Mouse (Mus musculus) heart, embryonic 15.5 days (tissue): ENCODE measurements around the gene Dus4l. TPM values are rescaled to one million over a fixed set of nuclear protein-coding genes. Genes with fewer than 3 reads are reported as not detected.

Experiments used
- ATAC-seq: fragments of 200-750 bp; cut with Nextera tagmentation; replicated peaks from 2 replicates; pipeline ENCODE4 v1.8.0; 2017; ENCODE audit warnings: low read depth, moderate TSS enrichment; ENCODE audit not compliant: insufficient number of reproducible peaks, insufficient read depth, low FRiP score
- H3K27ac ChIP-seq: fragments of 300-500 bp; sonication (generic); 2 replicates; pipeline ENCODE4 v1.5.1; 2015; ENCODE audit warnings: mild to moderate bottlenecking, inconsistent platforms
- H3K27me3 ChIP-seq: fragments of 300-500 bp; sonication (generic); 2 replicates; pipeline ENCODE4 v1.6.1; 2015; ENCODE audit warnings: inconsistent platforms
- H3K36me3 ChIP-seq: fragments of 300-500 bp; sonication (generic); 2 replicates; pipeline ENCODE4 v1.6.1; 2015; ENCODE audit warnings: mild to moderate bottlenecking, inconsistent platforms
- H3K4me1 ChIP-seq: fragments of 300-500 bp; sonication (generic); replicated peaks from 2 replicates; pipeline ENCODE4 v1.6.1; 2015; ENCODE audit warnings: inconsistent platforms
- H3K4me2 ChIP-seq: fragments of 300-500 bp; sonication (generic); 2 replicates; pipeline ENCODE4 v1.6.1; 2015; ENCODE audit warnings: inconsistent platforms, mild to moderate bottlenecking, moderate library complexity
- H3K4me3 ChIP-seq: fragments of 300-500 bp; sonication (generic); 2 replicates; pipeline ENCODE4 v1.5.1; 2015; ENCODE audit warnings: mild to moderate bottlenecking, inconsistent platforms
- H3K9ac ChIP-seq: fragments of 300-500 bp; sonication (generic); 2 replicates; pipeline ENCODE4 v1.6.1; 2015; ENCODE audit warnings: mild to moderate bottlenecking, inconsistent platforms
- H3K9me3 ChIP-seq: fragments of 300-500 bp; sonication (generic); replicated peaks from 2 replicates; pipeline ENCODE4 v1.6.1; 2016; ENCODE audit warnings: inconsistent platforms
- WGBS: fragments of 180-500 bp; shearing (Covaris S2); methylation state at CpG from one replicate; pipeline ENCODE4 v1.1.7; 2015; ENCODE audit warnings: mixed read lengths; 5-methylcytosine and 5-hydroxymethylcytosine counted together
- polyA plus RNA-seq: library from polyadenylated mRNA; unstranded; fragments of >200 nt; fragmentation: Nextera tagmentation; extraction: Ambion mirVana; gene quantifications from 2 replicates; pipeline ENCODE4 v1.2.1, GENCODE M21; 2015

The Dus4l gene
- 5.2 and 7.0 TPM in 2 replicates for polyA plus RNA-seq

DNA sequence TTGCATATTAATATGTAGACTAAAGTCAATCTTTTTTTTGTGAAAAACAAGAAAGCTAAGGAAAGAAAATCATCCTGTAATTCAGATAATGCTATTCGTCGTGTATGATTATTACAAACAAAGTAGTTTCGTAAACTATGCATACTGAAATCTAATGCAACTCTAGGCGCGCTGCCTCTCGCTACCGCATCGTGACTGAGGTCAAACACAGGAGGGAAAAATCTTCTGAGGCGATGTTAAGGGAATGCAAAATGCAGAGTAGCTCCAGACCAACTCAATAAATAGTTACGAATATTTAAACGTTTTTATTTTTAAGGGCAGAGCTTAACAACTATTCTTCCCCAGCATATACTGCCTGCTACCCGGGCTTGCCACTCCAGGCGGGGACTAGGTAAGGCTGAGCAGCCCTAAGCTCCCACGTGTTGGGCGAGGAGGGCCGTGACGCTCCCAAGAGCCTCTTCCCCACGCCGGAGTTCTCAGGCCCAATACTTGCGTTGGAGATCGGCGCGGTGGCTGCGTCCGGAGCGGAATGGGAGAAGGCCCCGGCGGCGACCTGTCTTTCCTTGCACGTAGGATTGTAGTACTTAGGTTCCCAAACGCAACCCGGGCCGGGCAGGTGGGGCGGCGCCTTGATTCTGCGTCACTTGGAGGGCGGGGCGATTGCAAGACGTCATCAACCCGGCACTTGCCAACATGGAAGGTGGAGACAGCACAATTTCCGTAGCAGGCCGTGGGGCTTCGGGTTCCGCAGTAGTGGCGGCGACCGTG, at the start of gene Dus4l, which contains the start of gene Cog5:
TSS of gene Dus4l (minus strand) at position 630 of the 768 bp plus-strand sequence.
TSS of gene Cog5 (plus strand) at position 673 of the 768 bp plus-strand sequence.
- Histone ChIP-seq H3K4me1 (peaks cover 11% of the 10 kb centered on the region), H3K36me3 (peaks cover 4% of the 10 kb centered on the region; the same call in 1 of the 2 replicates), H3K27ac (peak within 1 kb of the TSS; percentile 86), H3K9ac (peak within 1 kb of the TSS; percentile 69), H3K4me3 (peak within 1 kb of the TSS; percentile 78), H3K27me3 (no peaks in the 10 kb centered on the region), H3K4me2 (peak within 1 kb of the TSS; percentile 64), H3K9me3 (no peaks in the 10 kb centered on the region)
- WGBS = under 1% methylated on average over 47 of the region's 47 CpGs
- peak; percentile 93 for ATAC-seq

DNA sequence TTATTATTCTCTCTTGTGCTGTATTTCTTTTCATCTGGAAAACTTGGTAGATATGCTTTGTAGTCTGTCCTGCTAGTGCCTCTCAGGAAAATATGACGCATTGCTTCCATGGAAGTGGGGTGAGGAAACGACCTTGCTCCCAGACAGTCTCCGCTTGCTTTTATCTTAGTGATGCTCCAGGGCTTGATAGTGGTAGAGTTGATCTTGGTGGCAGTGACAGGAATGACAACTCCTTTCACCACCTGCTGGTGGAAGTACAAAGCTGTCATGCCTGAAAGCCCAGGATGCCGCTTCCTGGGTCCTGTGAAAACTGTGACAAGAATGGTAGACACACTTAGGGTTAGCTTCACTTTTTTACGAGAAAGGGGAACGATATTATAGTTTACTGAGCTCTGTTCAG, 49.3 kb upstream of the Dus4l start:
- ATAC-seq = peak; percentile 86
- Histone ChIP-seq H3K9me3 (no peaks in the 10 kb centered on the region), H3K4me3 (no peak overlapping the region), H3K4me1 (peaks cover 4% of the 10 kb centered on the region), H3K4me2 (peak overlapping the region; percentile 32), H3K9ac (no peak overlapping the region), H3K36me3 (no peaks in the 10 kb centered on the region), H3K27me3 (no peaks in the 10 kb centered on the region), H3K27ac (peak overlapping the region; percentile 74)
- WGBS = 37% methylated on average over 6 of the region's 6 CpGs

DNA sequence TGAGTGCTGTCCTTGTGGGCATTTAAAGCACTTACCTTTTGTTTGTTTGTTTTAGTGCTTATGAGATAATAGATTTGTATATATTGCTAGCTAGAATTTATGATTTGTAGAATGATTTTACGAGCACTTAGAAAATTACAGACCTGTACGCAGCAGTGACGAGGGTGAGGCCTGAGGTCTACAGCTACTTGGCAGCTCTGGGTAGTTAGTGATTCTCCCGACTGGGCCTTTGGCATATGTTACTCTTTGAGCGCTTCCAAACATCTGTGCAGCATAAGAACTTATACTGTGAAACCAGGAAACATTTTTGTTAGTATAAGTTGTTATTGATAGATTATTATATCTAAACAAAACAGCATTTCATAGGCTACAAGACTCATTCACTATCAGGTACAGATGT, 46.8 kb upstream of the Dus4l start:
- no peak overlapping the region for H3K4me2 ChIP-seq
- H3K36me3 ChIP-seq = peaks cover 9% of the 10 kb centered on the region
- H3K4me1 ChIP-seq = peaks cover 4% of the 10 kb centered on the region
- ATAC-seq = no peak
- H3K9me3 ChIP-seq = peaks cover 4% of the 10 kb centered on the region; the same call in 1 of the 2 replicates
- H3K27ac ChIP-seq = peak overlapping the region; percentile 26; the same call in 1 of the 2 replicates
- H3K4me3 ChIP-seq = no peak overlapping the region
- no peaks in the 10 kb centered on the region for H3K27me3 ChIP-seq
- H3K9ac ChIP-seq = no peak overlapping the region
- 69% methylated on average over 5 of the region's 5 CpGs for WGBS

DNA sequence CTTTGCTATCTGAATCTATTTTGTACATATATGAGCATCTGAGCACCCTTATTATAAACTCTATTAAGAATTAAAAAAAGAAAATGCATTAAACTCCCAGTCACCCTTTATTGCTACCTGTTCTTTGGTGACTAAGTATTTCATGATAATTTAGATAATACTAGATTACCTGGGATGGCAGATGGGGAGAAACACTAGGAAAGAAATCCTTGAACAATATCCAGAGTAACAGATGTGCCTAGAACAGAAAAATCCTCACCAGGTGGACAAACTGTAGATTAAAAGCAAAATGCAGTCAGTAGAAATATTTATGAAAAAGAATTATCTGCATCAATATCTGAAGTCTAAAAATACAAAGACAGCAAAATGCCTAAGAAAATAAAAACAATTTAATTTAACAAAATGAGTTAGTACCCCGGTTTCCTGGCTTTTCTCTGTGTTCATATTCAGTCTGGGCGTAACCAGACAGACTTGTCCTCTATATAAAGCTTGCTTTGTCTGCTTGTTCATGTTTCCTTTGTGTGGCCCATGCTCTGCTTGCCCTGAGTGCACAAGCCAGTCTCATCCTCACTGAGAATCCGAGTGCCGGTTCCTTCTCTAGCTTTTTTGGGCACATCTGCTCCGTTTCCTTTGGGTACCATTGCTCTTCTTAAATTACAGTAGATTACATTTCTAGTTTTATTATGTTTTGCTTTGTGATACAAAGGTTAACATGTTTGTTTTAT, 46.2 kb upstream of the Dus4l start:
- H3K4me3 ChIP-seq = no peak overlapping the region
- WGBS = 66% methylated on average over 5 of the region's 5 CpGs
- peaks cover 4% of the 10 kb centered on the region for H3K4me1 ChIP-seq
- 0 out of 2 replicates have a peak overlapping the region, but pooled peaks have one; percentile 26 for H3K27ac ChIP-seq
- peaks cover 4% of the 10 kb centered on the region; the same call in 1 of the 2 replicates for H3K9me3 ChIP-seq
- no peak overlapping the region; the same call in 1 of the 2 replicates for H3K9ac ChIP-seq
- no peaks in the 10 kb centered on the region for H3K27me3 ChIP-seq
- H3K36me3 ChIP-seq = peaks cover 9% of the 10 kb centered on the region
- no peak for ATAC-seq
- H3K4me2 ChIP-seq = no peak overlapping the region

DNA sequence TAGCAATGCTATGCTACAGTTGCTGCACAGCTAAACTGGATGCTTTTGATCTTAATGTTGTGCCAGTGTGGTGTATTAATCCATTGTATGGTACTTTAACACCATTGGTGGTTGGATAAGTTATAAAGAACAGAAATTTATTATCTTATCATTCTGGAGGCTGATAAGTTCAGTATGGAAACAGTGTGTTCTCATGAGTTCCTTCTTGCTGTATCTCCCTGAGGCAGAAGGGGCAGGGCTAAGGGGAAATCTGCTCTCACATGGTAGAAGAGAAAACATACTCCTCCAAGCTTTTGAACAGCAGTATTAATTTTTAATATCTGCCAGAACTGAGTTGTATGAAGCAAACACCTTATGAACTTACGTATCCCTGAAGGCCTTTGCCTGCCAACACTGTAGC, 38.7 kb upstream of the Dus4l start:
- Histone ChIP-seq H3K27me3 (no peaks in the 10 kb centered on the region), H3K36me3 (peaks cover 9% of the 10 kb centered on the region), H3K27ac (no peak overlapping the region), H3K9ac (no peak overlapping the region), H3K4me3 (no peak overlapping the region), H3K4me1 (peaks cover 5% of the 10 kb centered on the region), H3K9me3 (peaks cover 4% of the 10 kb centered on the region; the same call in 1 of the 2 replicates), H3K4me2 (no peak overlapping the region)
- WGBS = 67% methylated on average over 1 of the region's 1 CpGs
- no peak for ATAC-seq

DNA sequence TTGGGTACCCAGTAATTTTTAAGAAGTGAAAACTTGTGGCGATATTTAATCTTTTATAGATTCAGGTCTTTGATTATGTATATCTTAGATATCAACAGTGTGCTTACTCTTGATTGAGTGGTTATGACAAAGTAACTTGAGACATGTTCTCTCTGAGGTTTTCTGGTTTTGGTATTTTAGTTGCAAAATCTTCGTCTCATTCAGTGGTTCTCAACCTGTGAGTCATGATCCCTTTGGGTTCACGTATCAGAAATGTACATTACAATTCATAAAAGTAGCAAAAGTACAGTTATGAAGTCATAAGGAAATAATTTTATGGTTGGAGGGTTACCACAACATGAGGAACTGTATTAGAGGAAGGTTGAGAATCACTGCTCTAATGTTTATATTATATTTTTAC, 32.1 kb upstream of the Dus4l start:
- Histone ChIP-seq H3K36me3 (0 out of 2 replicates have a peak, but pooled peaks cover 8% of the 10 kb centered on the region), H3K27ac (no peak overlapping the region), H3K27me3 (no peaks in the 10 kb centered on the region), H3K4me1 (no peaks in the 10 kb centered on the region), H3K4me3 (no peak overlapping the region), H3K4me2 (no peak overlapping the region), H3K9me3 (no peaks in the 10 kb centered on the region), H3K9ac (no peak overlapping the region)
- WGBS = 91% methylated on average over 3 of the region's 3 CpGs
- ATAC-seq = no peak

DNA sequence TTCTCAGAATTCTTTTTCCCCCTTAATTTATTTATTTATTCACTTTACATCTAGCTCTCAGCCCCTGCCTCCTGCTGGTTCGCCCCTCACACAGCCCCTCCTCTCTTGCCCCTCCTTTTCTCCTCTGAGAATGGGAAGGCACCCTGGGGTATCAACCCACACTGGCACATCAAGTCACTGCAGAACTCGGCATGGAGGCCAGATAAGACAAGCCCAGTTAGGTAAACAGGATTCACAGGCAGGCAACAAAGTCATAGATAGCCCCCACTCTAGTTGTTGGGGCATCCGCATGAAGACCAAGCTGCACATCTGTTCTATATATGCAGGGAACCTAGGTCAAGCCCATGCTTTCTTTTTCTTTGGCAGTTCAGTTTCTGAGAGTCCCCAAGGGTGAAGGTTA, 12.6 kb upstream of the Dus4l start:
- Histone ChIP-seq H3K9me3 (no peaks in the 10 kb centered on the region), H3K4me3 (no peak overlapping the region), H3K36me3 (peaks cover 32% of the 10 kb centered on the region), H3K27me3 (no peaks in the 10 kb centered on the region), H3K4me1 (no peaks in the 10 kb centered on the region), H3K4me2 (no peak overlapping the region), H3K9ac (no peak overlapping the region), H3K27ac (no peak overlapping the region)
- 63% methylated on average over 3 of the region's 3 CpGs for WGBS
- ATAC-seq = no peak

DNA sequence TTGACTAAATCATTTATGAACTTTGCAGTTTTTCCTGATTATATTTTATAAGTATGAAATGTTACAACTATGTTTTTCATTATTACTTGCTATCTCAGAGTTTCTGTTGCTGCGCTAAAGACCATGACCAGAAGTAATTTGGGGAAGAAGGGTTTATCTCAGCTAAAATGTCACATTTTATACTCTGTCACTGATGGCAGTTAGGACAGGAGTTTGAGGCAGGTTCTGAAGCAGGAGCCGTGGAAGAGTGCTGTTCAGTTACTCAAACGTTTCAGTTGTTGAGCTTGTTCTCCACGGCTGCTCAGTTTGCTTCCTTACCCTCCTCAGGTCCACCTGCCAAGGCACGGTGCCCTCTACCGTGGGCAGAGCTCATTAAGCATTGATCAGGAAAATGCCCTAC, 11.4 kb upstream of the Dus4l start:
- H3K36me3 ChIP-seq = peaks cover 35% of the 10 kb centered on the region
- H3K27me3 ChIP-seq = no peaks in the 10 kb centered on the region
- no peak overlapping the region for H3K4me3 ChIP-seq
- WGBS = 73% methylated on average over 6 of the region's 6 CpGs
- no peaks in the 10 kb centered on the region for H3K4me1 ChIP-seq
- H3K9ac ChIP-seq = no peak overlapping the region
- ATAC-seq = no peak
- no peak overlapping the region for H3K27ac ChIP-seq
- H3K9me3 ChIP-seq = no peaks in the 10 kb centered on the region
- H3K4me2 ChIP-seq = no peak overlapping the region

DNA sequence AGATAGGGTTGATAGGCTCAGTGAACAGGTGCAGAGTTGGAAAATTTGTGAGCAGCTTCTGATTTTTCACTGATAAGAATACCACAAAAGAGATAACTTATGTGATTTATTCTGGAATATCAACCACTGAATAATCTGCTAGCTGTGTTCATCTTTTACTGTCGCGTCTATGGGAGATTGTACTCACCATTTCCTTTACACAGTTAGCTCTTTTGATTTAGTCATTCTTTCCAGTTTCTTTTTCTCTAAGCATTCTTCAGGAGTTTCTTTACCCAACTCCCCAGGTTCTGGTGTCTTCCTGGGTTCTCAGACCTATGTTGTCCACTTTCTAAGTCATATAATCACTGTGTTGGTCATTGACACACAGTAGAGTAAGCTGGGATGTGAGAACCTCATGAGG, 2.2 kb upstream of the Dus4l start:
- peaks cover 11% of the 10 kb centered on the region for H3K4me1 ChIP-seq
- no peaks in the 10 kb centered on the region for H3K27me3 ChIP-seq
- H3K4me3 ChIP-seq = no peak overlapping the region
- no peak overlapping the region for H3K27ac ChIP-seq
- peaks cover 2% of the 10 kb centered on the region; the same call in 1 of the 2 replicates for H3K36me3 ChIP-seq
- no peak overlapping the region for H3K4me2 ChIP-seq
- ATAC-seq = no peak
- no peak overlapping the region for H3K9ac ChIP-seq
- H3K9me3 ChIP-seq = no peaks in the 10 kb centered on the region
- WGBS = 93% methylated on average over 2 of the region's 2 CpGs

DNA sequence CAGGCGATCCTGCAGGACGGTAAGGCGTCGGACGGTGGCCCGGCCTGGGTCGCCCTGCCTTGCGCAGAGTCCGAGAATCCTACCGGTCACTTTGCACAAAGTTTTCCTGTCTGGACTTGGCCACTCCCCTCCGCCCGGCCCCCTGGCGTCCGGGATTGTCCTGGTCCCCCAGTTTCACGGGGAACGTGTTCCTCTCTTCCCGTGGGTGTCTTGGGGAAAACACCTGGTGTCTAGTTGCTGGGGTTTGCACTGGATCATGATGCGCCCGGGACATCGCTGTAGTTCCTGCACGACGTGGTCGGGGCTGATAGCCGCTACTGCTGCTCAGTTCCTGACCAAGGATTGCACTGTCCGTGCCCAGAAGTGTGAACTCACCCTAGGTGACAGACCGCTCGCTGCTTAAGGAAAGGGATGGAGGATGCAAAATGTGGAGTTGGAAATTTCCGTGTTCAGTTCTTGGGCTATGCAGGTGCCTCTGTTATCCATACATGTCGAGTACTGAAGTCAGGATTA, 395 bp upstream of the Dus4l start:
- H3K9ac ChIP-seq = peak overlapping the region; percentile 69
- H3K4me2 ChIP-seq = peak overlapping the region; percentile 60
- H3K9me3 ChIP-seq = no peaks in the 10 kb centered on the region
- peak overlapping the region; percentile 78 for H3K4me3 ChIP-seq
- under 1% methylated on average over 29 of the region's 29 CpGs for WGBS
- no peaks in the 10 kb centered on the region for H3K27me3 ChIP-seq
- H3K27ac ChIP-seq = peak overlapping the region; percentile 86
- ATAC-seq = peak; percentile 85
- H3K36me3 ChIP-seq = peaks cover 4% of the 10 kb centered on the region; the same call in 1 of the 2 replicates
- peaks cover 11% of the 10 kb centered on the region for H3K4me1 ChIP-seq

DNA sequence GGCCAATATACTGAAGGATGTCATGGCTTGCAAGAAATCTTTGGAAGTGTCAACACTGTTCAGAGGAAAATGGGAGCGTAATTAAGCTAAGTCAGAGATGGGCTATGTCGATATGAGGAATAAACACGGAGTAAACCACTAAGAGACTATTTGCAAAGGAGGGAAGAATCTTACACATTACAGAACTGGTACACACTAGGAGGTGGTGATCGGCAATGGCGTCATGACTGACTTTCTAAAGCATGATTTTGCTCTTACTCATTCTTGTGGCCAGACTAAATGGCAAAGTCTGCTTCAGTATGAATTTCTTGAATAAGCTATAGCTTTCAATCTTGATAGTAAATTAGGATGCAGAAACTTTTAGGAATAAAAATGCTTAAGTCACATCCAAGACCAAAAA, 1.0 kb downstream of the Dus4l start:
- WGBS = 76% methylated on average over 5 of the region's 5 CpGs
- Histone ChIP-seq H3K4me3 (no peak overlapping the region), H3K36me3 (peaks cover 4% of the 10 kb centered on the region; the same call in 1 of the 2 replicates), H3K9me3 (no peaks in the 10 kb centered on the region), H3K9ac (peak overlapping the region; percentile 25; the same call in 1 of the 2 replicates), H3K4me2 (peak overlapping the region; percentile 64), H3K27ac (no peak overlapping the region), H3K27me3 (no peaks in the 10 kb centered on the region), H3K4me1 (peaks cover 11% of the 10 kb centered on the region)
- ATAC-seq = no peak
